Mouse (Mus musculus) embryonic facial prominence, embryonic 11.5 days (tissue): Measurements from ENCODE around the gene Oit1. TPM values are rescaled to one million over a fixed set of nuclear protein-coding genes. Genes with fewer than 3 reads are reported as not detected.
A peak's percentile ranks its signal among the peaks of the same experiment; 100 is the strongest.

ENCODE experiments used
- ATAC-seq: fragments of 200-750 bp; cut with Nextera tagmentation; replicated peaks from 2 replicates; pipeline ENCODE4 v1.8.0; 2017; ENCODE audit warnings: low read depth; ENCODE audit not compliant: insufficient number of reproducible peaks, low FRiP score, low TSS enrichment
- DNase-seq: peaks from one replicate; pipeline ENCODE4 v3.0.0-alpha.2; 2015; ENCODE audit warnings: low spot score
- H3K27ac ChIP-seq: fragments of 300-500 bp; sonication (generic); replicated peaks from 2 replicates; pipeline ENCODE4 v1.5.1; 2014; ENCODE audit warnings: mild to moderate bottlenecking, low read depth, low read length, control low read depth
- H3K27me3 ChIP-seq: fragments of 300-500 bp; sonication (generic); 2 replicates; pipeline ENCODE4 v1.6.1; 2014; ENCODE audit warnings: mild to moderate bottlenecking, low read length, moderate library complexity, mixed read lengths; ENCODE audit not compliant: control insufficient read depth, insufficient read depth
- H3K36me3 ChIP-seq: fragments of 300-500 bp; sonication (generic); replicated peaks from 2 replicates; pipeline ENCODE4 v1.6.1; 2014; ENCODE audit warnings: low read depth, mild to moderate bottlenecking, low read length, moderate library complexity, mixed read lengths; ENCODE audit not compliant: control insufficient read depth, insufficient read depth
- H3K4me1 ChIP-seq: fragments of 300-500 bp; sonication (generic); 2 replicates; pipeline ENCODE4 v1.6.1; 2014; ENCODE audit warnings: low read length, mixed read lengths; ENCODE audit not compliant: control insufficient read depth, insufficient read depth
- H3K4me2 ChIP-seq: fragments of 300-500 bp; sonication (generic); 2 replicates; pipeline ENCODE4 v1.6.1; 2014; ENCODE audit warnings: low read depth, mild to moderate bottlenecking, control low read depth, low read length, moderate library complexity
- H3K4me3 ChIP-seq: fragments of 300-500 bp; sonication (generic); 2 replicates; pipeline ENCODE4 v1.5.1; 2014; ENCODE audit warnings: low read depth, low read length, control low read depth
- H3K9ac ChIP-seq: fragments of 300-500 bp; sonication (generic); replicated peaks from 2 replicates; pipeline ENCODE4 v1.6.1; 2014; ENCODE audit warnings: mild to moderate bottlenecking, control low read depth, low read length
- H3K9me3 ChIP-seq: fragments of 300-500 bp; sonication (generic); replicated peaks from 2 replicates; pipeline ENCODE4 v1.6.1; 2016; ENCODE audit warnings: mild to moderate bottlenecking, low read length, inconsistent platforms, mixed read lengths; ENCODE audit not compliant: control insufficient read depth
- WGBS: fragments of 180-500 bp; shearing (Covaris S2); extraction: QIAGEN DNeasy Blood & Tissue Kit; methylation state at CpG from one replicate; pipeline ENCODE4 v1.1.7; 2014; 5-methylcytosine and 5-hydroxymethylcytosine counted together
- polyA plus RNA-seq: library from polyadenylated mRNA; unstranded; fragments of >200 nt; fragmentation: Nextera tagmentation; extraction: Ambion mirVana; gene quantifications from 2 replicates; pipeline ENCODE4 v1.2.1, GENCODE M21; 2014

Gene Oit1
- polyA plus RNA-seq, 1 experiment from 2014 or later, result 0.22 TPM

GRCm38 (mm10) chr14:8306884-8307283 is 71.7 kb downstream of the Oit1 start:
- Histone ChIP-seq H3K27ac (no peak overlapping the region), H3K9me3 (no peaks in the 10 kb centered on the region), H3K27me3 (no peaks in the 10 kb centered on the region), H3K4me1 (no peaks in the 10 kb centered on the region), H3K36me3 (no peaks in the 10 kb centered on the region), H3K4me2 (no peak overlapping the region), H3K9ac (no peak overlapping the region), H3K4me3 (no peak overlapping the region)
- DNase-seq, result no peak
- 76% methylated on average over 6 of the region's 6 CpGs for WGBS
- no peak for ATAC-seq

GRCm38 (mm10) chr14:8305014-8305413 is 73.5 kb downstream of the Oit1 start:
- H3K27me3 ChIP-seq, result no peaks in the 10 kb centered on the region
- no peak overlapping the region for H3K4me3 ChIP-seq
- ATAC-seq, result no peak
- 40% methylated on average over 3 of the region's 3 CpGs for WGBS
- H3K36me3 ChIP-seq, result no peaks in the 10 kb centered on the region
- no peaks in the 10 kb centered on the region for H3K9me3 ChIP-seq
- no peak overlapping the region for H3K9ac ChIP-seq
- H3K4me1 ChIP-seq, result no peaks in the 10 kb centered on the region
- no peak overlapping the region for H3K27ac ChIP-seq
- DNase-seq, result no peak
- no peak overlapping the region for H3K4me2 ChIP-seq

- Histone ChIP-seq H3K9ac (no peak overlapping the region), H3K27ac (no peak overlapping the region), H3K27me3 (no peaks in the 10 kb centered on the region), H3K4me2 (no peak overlapping the region), H3K36me3 (no peaks in the 10 kb centered on the region), H3K9me3 (no peaks in the 10 kb centered on the region), H3K4me3 (no peak overlapping the region), H3K4me1 (no peaks in the 10 kb centered on the region)
- ATAC-seq (no peak), DNase-seq (no peak)
Observed at GRCm38 (mm10) chr14:8304082-8304481, 74.5 kb downstream of the Oit1 start.

DNA sequence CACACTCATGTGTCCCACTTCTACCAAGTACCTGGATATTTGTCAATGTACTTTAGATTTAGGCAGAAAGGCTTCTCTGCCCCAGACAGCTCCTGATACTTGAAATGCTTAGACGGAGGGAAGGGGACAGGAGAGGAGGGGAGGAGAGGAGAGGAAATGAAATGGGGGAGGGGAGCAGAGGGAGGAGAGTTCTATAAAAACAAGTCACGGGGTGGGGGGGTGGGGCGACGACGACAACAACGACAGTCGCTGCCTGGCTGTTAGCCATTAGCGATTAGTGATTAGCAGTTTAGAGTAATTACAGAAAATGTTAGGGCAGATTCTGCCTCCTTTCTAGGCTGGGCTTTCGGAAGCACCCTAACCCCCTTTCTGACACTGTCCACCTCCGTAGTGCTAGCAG is 75.9 kb downstream of the Oit1 start:
- Histone ChIP-seq H3K36me3 (no peaks in the 10 kb centered on the region), H3K9me3 (no peaks in the 10 kb centered on the region), H3K4me2 (no peak overlapping the region), H3K27me3 (no peaks in the 10 kb centered on the region), H3K27ac (no peak overlapping the region), H3K4me1 (no peaks in the 10 kb centered on the region), H3K9ac (no peak overlapping the region), H3K4me3 (no peak overlapping the region)
- no peak for ATAC-seq
- DNase-seq, result no peak
- WGBS, result 11% methylated on average over 10 of the region's 10 CpGs

- DNase-seq (peak; percentile 78), ATAC-seq (0 out of 2 replicates have a peak, but pooled peaks have one; percentile 46)
- H3K9me3 ChIP-seq, result no peaks in the 10 kb centered on the region
- H3K9ac ChIP-seq, result no peak overlapping the region
- H3K4me2 ChIP-seq, result no peak overlapping the region
- no peak overlapping the region for H3K27ac ChIP-seq
- H3K4me3 ChIP-seq, result no peak overlapping the region
- no peaks in the 10 kb centered on the region for H3K4me1 ChIP-seq
- H3K36me3 ChIP-seq, result no peaks in the 10 kb centered on the region
- WGBS, result 25% methylated on average over 8 of the region's 8 CpGs
- no peaks in the 10 kb centered on the region for H3K27me3 ChIP-seq
Observed at GRCm38 (mm10) chr14:8300281-8300680, 78.3 kb downstream of the Oit1 start.

Other genes with a start within 250 kb of the Oit1 start
- gene Pdhb, start 205.7 kb downstream of the Oit1 start, polyA plus RNA-seq, result 212 and 229 TPM in 2 replicates
- gene Kctd6, start 164.6 kb downstream of the Oit1 start, polyA plus RNA-seq, result 11.9 and 14.1 TPM in 2 replicates
- not detected in 2 replicates for gene Acox2, start 119.4 kb downstream of the Oit1 start, polyA plus RNA-seq
- 0.39 and 1.1 TPM in 2 replicates for gene Fam107a, start 60.7 kb downstream of the Oit1 start, polyA plus RNA-seq